Mouse (Mus musculus) hindbrain, embryonic 14.5 days (tissue): ENCODE results near the gene Cenpa. TPM values are rescaled to one million over a fixed set of nuclear protein-coding genes. Genes with fewer than 3 reads are reported as not detected.
"Not testable (repeated sequence)": the region's sequence is repeated elsewhere in the genome, so short reads cannot be mapped to it uniquely, and the experiment has no call there.

ENCODE experiments used
- ATAC-seq: fragments of 200-750 bp; cut with Nextera tagmentation; 2 replicates; pipeline ENCODE4 v1.8.0; 2017; ENCODE audit warnings: moderate number of reproducible peaks, mild to moderate bottlenecking, moderate TSS enrichment, moderate library complexity; ENCODE audit not compliant: low FRiP score
- DNase-seq: peaks from one replicate; pipeline ENCODE4 v3.0.0-alpha.2; 2015; ENCODE audit warnings: low spot score
- H3K27ac ChIP-seq: fragments of 300-500 bp; sonication (generic); 2 replicates; pipeline ENCODE4 v1.5.1; 2014; ENCODE audit warnings: mild to moderate bottlenecking, moderate library complexity
- H3K27me3 ChIP-seq: fragments of 300-500 bp; sonication (generic); 2 replicates; pipeline ENCODE4 v1.6.1; 2014; ENCODE audit warnings: mild to moderate bottlenecking, low read length, mixed read lengths; ENCODE audit not compliant: control insufficient read depth, insufficient read depth
- H3K36me3 ChIP-seq: fragments of 300-500 bp; sonication (generic); replicated peaks from 2 replicates; pipeline ENCODE4 v1.6.1; 2014; ENCODE audit not compliant: control insufficient read depth, insufficient read depth
- H3K4me1 ChIP-seq: fragments of 300-500 bp; sonication (generic); replicated peaks from 2 replicates; pipeline ENCODE4 v1.6.1; 2014; ENCODE audit warnings: antibody characterized with exemption, low read length, mixed read lengths; ENCODE audit not compliant: control insufficient read depth, insufficient read depth
- H3K4me2 ChIP-seq: fragments of 300-500 bp; sonication (generic); replicated peaks from 2 replicates; pipeline ENCODE4 v1.6.1; 2014; ENCODE audit warnings: mild to moderate bottlenecking, moderate library complexity
- H3K4me3 ChIP-seq: fragments of 300-500 bp; sonication (generic); replicated peaks from 2 replicates; pipeline ENCODE4 v1.5.1; 2014; ENCODE audit warnings: mild to moderate bottlenecking, low read length
- H3K9ac ChIP-seq: fragments of 300-500 bp; sonication (generic); 2 replicates; pipeline ENCODE4 v1.6.1; 2014
- H3K9me3 ChIP-seq: fragments of 300-500 bp; sonication (generic); 2 replicates; pipeline ENCODE4 v1.6.1; 2016; ENCODE audit warnings: low read length; ENCODE audit not compliant: control insufficient read depth
- whole genome bisulfite sequencing: fragments of 180-500 bp; shearing (Covaris S2); extraction: QIAGEN DNeasy Blood & Tissue Kit; methylation state at CpG from one replicate; pipeline ENCODE4 v1.1.7; 2014; 5-methylcytosine and 5-hydroxymethylcytosine counted together
- polyA plus RNA-seq: library from polyadenylated mRNA; unstranded; fragments of >200 nt; fragmentation: Nextera tagmentation; extraction: Ambion mirVana; gene quantifications from 2 replicates; pipeline ENCODE4 v1.2.1, GENCODE M21; 2014

Gene Cenpa
- polyA plus RNA-seq, 1 experiment from 2014 or later: 41.0 TPM

GRCm38 (mm10) chr5:30682967-30683600 lies 16.5 kb downstream of the Cenpa start:
- Histone ChIP-seq H3K27me3 (no peaks in the 10 kb centered on the region), H3K4me3 (no peak overlapping the region), H3K36me3 (no peaks in the 10 kb centered on the region), H3K27ac (no peak overlapping the region), H3K4me2 (no peak overlapping the region), H3K9ac (no peak overlapping the region), H3K4me1 (no peaks in the 10 kb centered on the region), H3K9me3 (no peaks in the 10 kb centered on the region)
- DNase-seq (no peak), ATAC-seq (no peak)

DNA sequence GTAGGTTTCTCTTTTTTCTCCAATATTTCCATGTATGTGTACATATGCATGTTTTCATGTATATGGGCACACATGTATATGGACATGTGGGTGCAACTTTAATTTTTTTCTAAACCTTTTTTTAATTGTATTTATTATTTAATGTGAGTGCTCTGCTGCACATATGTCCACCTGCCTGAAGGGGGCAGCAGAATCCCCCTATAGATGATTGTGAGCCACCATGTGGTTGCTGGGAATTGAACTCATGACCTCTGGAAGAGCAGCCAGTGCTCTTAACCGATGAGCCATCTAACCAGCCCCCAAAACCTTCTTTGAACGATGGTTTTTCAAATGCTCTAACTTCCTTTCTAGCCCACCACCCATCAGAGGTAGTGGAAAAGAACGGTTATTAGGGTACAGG lies 17.4 kb downstream of the Cenpa start:
- H3K4me2 ChIP-seq: no peak overlapping the region
- ATAC-seq (no peak), DNase-seq (no peak)
- H3K4me3 ChIP-seq: no peak overlapping the region
- H3K36me3 ChIP-seq: no peaks in the 10 kb centered on the region
- no peaks in the 10 kb centered on the region for H3K27me3 ChIP-seq
- H3K9me3 ChIP-seq: no peaks in the 10 kb centered on the region
- H3K4me1 ChIP-seq: no peaks in the 10 kb centered on the region
- no peak overlapping the region for H3K9ac ChIP-seq
- WGBS: 79% methylated on average over 3 of the region's 3 CpGs
- no peak overlapping the region for H3K27ac ChIP-seq

- no peaks in the 10 kb centered on the region for H3K36me3 ChIP-seq
- no peaks in the 10 kb centered on the region for H3K27me3 ChIP-seq
- no peak overlapping the region for H3K4me3 ChIP-seq
- ATAC-seq: no peak
- H3K9ac ChIP-seq: no peak overlapping the region
- no peak overlapping the region for H3K27ac ChIP-seq
- no peaks in the 10 kb centered on the region for H3K4me1 ChIP-seq
- peak; percentile 58 for DNase-seq
- H3K9me3 ChIP-seq: no peaks in the 10 kb centered on the region
- H3K4me2 ChIP-seq: no peak overlapping the region
- WGBS: 66% methylated on average over 3 of the region's 3 CpGs
Observed at GRCm38 (mm10) chr5:30686781-30687180, 20.2 kb downstream of the Cenpa start.

- H3K27ac ChIP-seq: no peak overlapping the region
- no peaks in the 10 kb centered on the region; the same call in 1 of the 2 replicates for H3K27me3 ChIP-seq
- no peaks in the 10 kb centered on the region for H3K4me1 ChIP-seq
- DNase-seq: no peak
- H3K36me3 ChIP-seq: no peaks in the 10 kb centered on the region
- no peak for ATAC-seq
- H3K4me3 ChIP-seq: no peak overlapping the region
- 84% methylated on average over 8 of the region's 8 CpGs for WGBS
- no peaks in the 10 kb centered on the region for H3K9me3 ChIP-seq
- no peak overlapping the region for H3K4me2 ChIP-seq
- H3K9ac ChIP-seq: no peak overlapping the region
Observed at GRCm38 (mm10) chr5:30700361-30701000, 33.9 kb downstream of the Cenpa start.

GRCm38 (mm10) chr5:30701373-30701772 lies 34.8 kb downstream of the Cenpa start:
- ATAC-seq, H3K36me3 ChIP-seq, H3K9ac ChIP-seq, H3K4me1 ChIP-seq, H3K27ac ChIP-seq, H3K27me3 ChIP-seq, H3K4me3 ChIP-seq, H3K4me2 ChIP-seq, H3K9me3 ChIP-seq, DNase-seq: not testable (repeated sequence)
- WGBS: 32% methylated on average over 4 of the region's 4 CpGs

GRCm38 (mm10) chr5:30701866-30702265 lies 35.3 kb downstream of the Cenpa start:
- H3K36me3 ChIP-seq: no peaks in the 10 kb centered on the region
- no peak overlapping the region for H3K4me3 ChIP-seq
- H3K4me1 ChIP-seq: no peaks in the 10 kb centered on the region
- DNase-seq (no peak), ATAC-seq (no peak)
- H3K27ac ChIP-seq: no peak overlapping the region
- no peak overlapping the region for H3K9ac ChIP-seq
- WGBS: 92% methylated on average over 3 of the region's 3 CpGs
- no peaks in the 10 kb centered on the region; the same call in 1 of the 2 replicates for H3K27me3 ChIP-seq
- no peak overlapping the region for H3K4me2 ChIP-seq
- no peaks in the 10 kb centered on the region for H3K9me3 ChIP-seq

DNA sequence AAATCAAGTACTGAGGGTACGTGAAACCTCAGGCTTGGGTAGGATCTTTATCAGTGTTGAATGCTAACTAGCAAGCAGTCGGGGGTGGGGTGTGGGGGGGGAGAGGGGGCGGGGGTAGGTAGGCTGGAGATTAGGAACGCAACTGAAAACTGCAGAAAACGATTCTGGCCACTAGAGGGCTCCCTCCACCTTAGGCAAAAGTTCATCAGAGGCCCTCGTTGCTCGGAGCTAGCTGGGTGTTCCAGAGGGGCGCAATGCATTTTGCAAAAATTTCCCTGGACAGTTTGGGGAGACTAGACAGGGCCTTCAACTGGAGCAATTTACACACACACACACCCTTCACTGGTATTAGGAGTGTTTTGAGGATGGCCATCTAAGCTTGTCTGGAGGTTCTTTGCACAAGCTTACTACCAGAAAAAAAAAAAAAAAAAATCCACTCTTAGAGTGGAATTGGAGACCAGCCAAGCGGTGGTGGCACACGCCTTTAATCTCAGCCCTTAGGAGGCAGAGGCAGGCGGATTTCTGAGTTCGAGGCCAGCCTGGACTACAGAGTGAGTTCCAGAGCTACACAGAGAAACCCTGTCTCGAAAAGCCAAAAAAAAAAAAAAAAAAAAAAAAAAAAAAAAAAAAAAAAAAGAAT lies 43.3 kb downstream of the Cenpa start:
- peaks cover 8% of the 10 kb centered on the region for H3K4me1 ChIP-seq
- H3K4me2 ChIP-seq: no peak overlapping the region; the same call in 1 of the 2 replicates
- no peak overlapping the region for H3K27ac ChIP-seq
- DNase-seq: peak; percentile 91
- H3K4me3 ChIP-seq: no peak overlapping the region
- 9% methylated on average over 13 of the region's 13 CpGs for WGBS
- H3K9ac ChIP-seq: no peak overlapping the region
- H3K36me3 ChIP-seq: no peaks in the 10 kb centered on the region
- no peak for ATAC-seq
- H3K9me3 ChIP-seq: no peaks in the 10 kb centered on the region
- H3K27me3 ChIP-seq: no peaks in the 10 kb centered on the region

- DNase-seq (no peak), ATAC-seq (no peak)
- no peaks in the 10 kb centered on the region for H3K9me3 ChIP-seq
- no peaks in the 10 kb centered on the region for H3K27me3 ChIP-seq
- H3K27ac ChIP-seq: peak overlapping the region; percentile 95
- H3K36me3 ChIP-seq: no peaks in the 10 kb centered on the region
- H3K9ac ChIP-seq: peak overlapping the region; percentile 90
- peak overlapping the region; percentile 80 for H3K4me2 ChIP-seq
- peaks cover 15% of the 10 kb centered on the region for H3K4me1 ChIP-seq
- H3K4me3 ChIP-seq: peak overlapping the region; percentile 73
- WGBS: 30% methylated on average over 8 of the region's 8 CpGs
Observed at GRCm38 (mm10) chr5:30710486-30710885, 43.9 kb downstream of the Cenpa start.

- peak within 1 kb of the TSS; percentile 73 for H3K4me3 ChIP-seq
- H3K36me3 ChIP-seq: 0 out of 2 replicates have a peak, but pooled peaks cover 6% of the 10 kb centered on the region
- H3K9me3 ChIP-seq: no peaks in the 10 kb centered on the region
- ATAC-seq (peak; percentile 90), DNase-seq (peak; percentile 88)
- H3K4me1 ChIP-seq: peaks cover 15% of the 10 kb centered on the region
- H3K27me3 ChIP-seq: no peaks in the 10 kb centered on the region
- peak within 1 kb of the TSS; percentile 90 for H3K9ac ChIP-seq
- H3K27ac ChIP-seq: peak within 1 kb of the TSS; percentile 95
- H3K4me2 ChIP-seq: peak within 1 kb of the TSS; percentile 80
- WGBS: under 1% methylated on average over 63 of the region's 71 CpGs
Observed at GRCm38 (mm10) chr5:30711147-30712001, 44.8 kb downstream of the Cenpa start, which contains the start of gene Dpysl5. TSS of gene Dpysl5 (plus strand) at chr5:30711564.
